Mouse (Mus musculus) liver, adult 2 months (tissue): ENCODE data around the gene Fn1.

Experiments used
- CTCF ChIP-seq: fragments of 200-500 bp; IDR thresholded peaks from 2 replicates; pipeline ENCODE4 v1.5.1; 2011; ENCODE audit warnings: low read depth, low read length, control low read depth
- POLR2A ChIP-seq: fragments of 200-500 bp; IDR thresholded peaks from 2 replicates; pipeline ENCODE4 v1.6.1; 2011; ENCODE audit warnings: low read length, control low read depth; ENCODE audit not compliant: insufficient read depth; ENCODE audit errors: extremely low read depth

GRCm38 (mm10) chr1:71691472-71692277 is 38.7 kb upstream of the Fn1 start:
- TF ChIP-seq POLR2A (no peak), CTCF (no peak)
